Mouse (Mus musculus) myocyte (in vitro differentiated cells): ENCODE results near the gene Ssna1.

Source experiments
- CEBPB ChIP-seq: IDR thresholded peaks from 2 replicates; pipeline ENCODE4 v1.6.1; 2011; ENCODE audit warnings: mild to moderate bottlenecking, moderate library complexity; ENCODE audit not compliant: poor library complexity, insufficient read depth, severe bottlenecking
- E2F4 ChIP-seq: IDR thresholded peaks from one replicate; pipeline ENCODE4 v1.6.1; 2011; ENCODE audit warnings: mild to moderate bottlenecking, control low read depth, moderate library complexity; ENCODE audit not compliant: insufficient read depth
- MAX ChIP-seq: IDR thresholded peaks from one replicate; pipeline ENCODE4 v1.6.1; 2011; ENCODE audit warnings: low read depth, mild to moderate bottlenecking, control low read depth
- MYOD1 ChIP-seq, 3 experiments: IDR thresholded peaks; one replicate each; pipeline ENCODE4 v1.6.1; 2011; ENCODE audit warnings: control low read depth in 2 of 3, low read depth in 2 of 3, mild to moderate bottlenecking in 2 of 3, moderate library complexity in 1 of 3; ENCODE audit not compliant: insufficient read length in 2 of 3, control insufficient read depth in 1 of 3
- MYOG ChIP-seq, 3 experiments: IDR thresholded peaks; one replicate each; pipeline ENCODE4 v1.6.1; 2011; ENCODE audit warnings: control low read depth in 2 of 3, low read depth in 2 of 3, mild to moderate bottlenecking in 2 of 3; ENCODE audit not compliant: insufficient read length in 2 of 3, control insufficient read depth in 1 of 3, insufficient read depth in 1 of 3
- POLR2A ChIP-seq: IDR thresholded peaks from one replicate; pipeline ENCODE4 v1.6.1; 2011; ENCODE audit warnings: low read depth, mild to moderate bottlenecking, control low read depth, moderate library complexity; ENCODE audit not compliant: insufficient read length
- POLR2AphosphoS2 ChIP-seq: IDR thresholded peaks from one replicate; pipeline ENCODE4 v1.6.1; 2011; ENCODE audit warnings: low read depth, control low read depth; ENCODE audit not compliant: insufficient read length
- REST ChIP-seq: IDR thresholded peaks from one replicate; pipeline ENCODE4 v1.6.1; 2011; ENCODE audit warnings: mild to moderate bottlenecking, control low read depth, moderate library complexity; ENCODE audit not compliant: insufficient read depth, insufficient read length
- SRF ChIP-seq: IDR thresholded peaks from one replicate; pipeline ENCODE4 v1.6.1; 2011; ENCODE audit warnings: low read depth; ENCODE audit not compliant: control insufficient read depth, insufficient read length
- TCF12 ChIP-seq: IDR thresholded peaks from one replicate; pipeline ENCODE4 v1.6.1; 2011; ENCODE audit warnings: mild to moderate bottlenecking, control low read depth; ENCODE audit not compliant: poor library complexity, insufficient read depth, severe bottlenecking
- USF1 ChIP-seq: IDR thresholded peaks from one replicate; pipeline ENCODE4 v1.6.1; 2011; ENCODE audit warnings: low read depth, mild to moderate bottlenecking, control low read depth, moderate library complexity

- TF ChIP-seq POLR2A, result no peak
- TF ChIP-seq TCF12, result no peak
- no peak for TF ChIP-seq REST
- TF ChIP-seq MAX, result no peak
- TF ChIP-seq USF1, result no peak
- TF ChIP-seq MYOG (IDR thresholded peaks at IDR 0.05; ENCODE audit: control insufficient read depth in 1 of 3, insufficient read depth in 1 of 3, insufficient read length in 2 of 3, low read depth in 2 of 3), result no peak
- no peak for TF ChIP-seq SRF
- TF ChIP-seq POLR2AphosphoS2, result no peak
- no peak for TF ChIP-seq CEBPB
- no peak for TF ChIP-seq E2F4
- no peak for TF ChIP-seq MYOD1 (IDR thresholded peaks at IDR 0.05; ENCODE audit: control insufficient read depth in 1 of 3, insufficient read length in 2 of 3, low read depth in 2 of 3)
These were observed 31.2 kb upstream of the Ssna1 start for GRCm38 (mm10) chr2:25303452-25303851.
